In genomic region chr14:61045446-61046090, GRCm38 (mm10) we compare ENCODE assay signal across 7 mouse cellular contexts. TPM values are rescaled to one million over a fixed set of nuclear protein-coding genes. Genes with fewer than 3 reads are reported as not detected.
DNase-seq lines count a peak whose midpoint lies in the region; ATAC-seq lines count a peak whose summit lies in the region.

No protein-coding gene starts in this region.

- H3K27me3 ChIP-seq in heart, embryonic 13.5 days (replicated peaks): no peaks in the 10 kb centered on the region
- peaks cover 29% of the 10 kb centered on the region for H3K27me3 ChIP-seq in liver, embryonic 13.5 days

- peak overlapping the region; percentile 87 for H3K4me2 ChIP-seq in heart, embryonic 13.5 days
- H3K4me2 ChIP-seq in liver, embryonic 13.5 days: peak overlapping the region; percentile 61

- peak; percentile 32 for DNase-seq in MN1 (ENCODE audit: low spot score)
- no peak for DNase-seq in liver, embryonic 13.5 days
- DNase-seq in retina, embryonic 14.5 days (ENCODE audit: low spot score): peak; percentile 53
- DNase-seq in right cerebral cortex, adult 18-20 months: no peak
- DNase-seq in left cerebral cortex, adult 18-20 months (ENCODE audit: low spot score in 2 of 2): no peak

- no peak for ATAC-seq in heart, embryonic 13.5 days (ENCODE audit: extremely low read depth, insufficient number of reproducible peaks, low FRiP score, low TSS enrichment)
- ATAC-seq in liver, embryonic 13.5 days (ENCODE audit: low read depth): no peak

- 1% methylated on average over 19 of the region's 19 CpGs for WGBS in heart, embryonic 13.5 days
- WGBS in liver, embryonic 13.5 days (ENCODE audit: insufficient replicate concordance): 5% methylated on average over 19 of the region's 19 CpGs

- H3K9me3 ChIP-seq in heart, embryonic 13.5 days: no peaks in the 10 kb centered on the region
- H3K9me3 ChIP-seq in liver, embryonic 13.5 days (replicated peaks): no peaks in the 10 kb centered on the region

- H3K27ac ChIP-seq in brown adipose tissue, adult 24 weeks (replicated peaks; ENCODE audit: low read depth, low read length): no peak overlapping the region
- peak overlapping the region; percentile 83 for H3K27ac ChIP-seq in heart, embryonic 13.5 days (replicated peaks)
- peak overlapping the region; percentile 58; the same call in 1 of the 2 replicates for H3K27ac ChIP-seq in liver, embryonic 13.5 days

- H3K36me3 ChIP-seq in heart, embryonic 13.5 days: no peaks in the 10 kb centered on the region
- H3K36me3 ChIP-seq in liver, embryonic 13.5 days: no peaks in the 10 kb centered on the region

- no peaks in the 10 kb centered on the region; the same call in 1 of the 2 replicates for H3K4me1 ChIP-seq in brown adipose tissue, adult 24 weeks (ENCODE audit: control insufficient read depth, insufficient read depth, insufficient read length, low read length)
- H3K4me1 ChIP-seq in heart, embryonic 13.5 days: peaks cover 40% of the 10 kb centered on the region
- H3K4me1 ChIP-seq in liver, embryonic 13.5 days (replicated peaks): peaks cover 10% of the 10 kb centered on the region; the same call in 1 of the 2 replicates

- H3K4me3 ChIP-seq in brown adipose tissue, adult 24 weeks (ENCODE audit: insufficient read depth, low read depth, low read length): peak overlapping the region; percentile 38
- peak overlapping the region; percentile 64 for H3K4me3 ChIP-seq in heart, embryonic 13.5 days
- peak overlapping the region; percentile 48 for H3K4me3 ChIP-seq in liver, embryonic 13.5 days (replicated peaks)

- peak overlapping the region; percentile 88 for H3K9ac ChIP-seq in heart, embryonic 13.5 days
- peak overlapping the region; percentile 45; the same call in 1 of the 2 replicates for H3K9ac ChIP-seq in liver, embryonic 13.5 days

RNA-seq across cellular contexts. Expression of gene Tnfrsf19, which starts 0.7 kb away (rescaled TPM):
- polyA plus RNA-seq in brown adipose tissue, adult 24 weeks (2012; ENCODE audit: insufficient read depth, insufficient read length, missing spikeins): 0.48 and 0.83 TPM in 2 replicates
- 21.4 TPM in 2 replicates for polyA plus RNA-seq in heart, embryonic 13.5 days (2015; fragmentation: Nextera tagmentation; extraction: Ambion mirVana)
- polyA plus RNA-seq in liver, embryonic 13.5 days (2015; fragmentation: Nextera tagmentation; extraction: Ambion mirVana): 4.9 and 6.4 TPM in 2 replicates
- 10 to 100 TPM; 56.7 to 58.1 TPM for total RNA-seq in left cerebral cortex, adult 18-20 months (2021)

Comparison
In these comparisons a context has a peak if more than half of its experiments do, and no peak if none do; other contexts are left out.
1. DNase-seq: peak in MN1 (single experiment) and retina, embryonic 14.5 days (single experiment); none in liver, embryonic 13.5 days (single experiment), right cerebral cortex, adult 18-20 months (single experiment) and left cerebral cortex, adult 18-20 months (0 of 2).
2. Peak in every context shown above with its lines, with median percentiles within 50 percentile points of each other: H3K4me3 ChIP-seq.